In genomic region chr7:83564635-83565291, GRCm38 (mm10) we compare ENCODE assay signal across 8 mouse cellular contexts. TPM values are rescaled to one million over a fixed set of nuclear protein-coding genes. Genes with fewer than 3 reads are reported as not detected.
DNase-seq lines count a peak whose midpoint lies in the region; ATAC-seq lines count a peak whose summit lies in the region.

No protein-coding gene starts in this region.

- DNase-seq in adrenal gland, postnatal 14 days = peak; percentile 32
- no peak for DNase-seq in adrenal gland, adult 8-10 months
- peak; percentile 70 for DNase-seq in 416B (ENCODE audit: low read depth)
- DNase-seq in lung, postnatal 14 days = peak; percentile 40
- no peak for DNase-seq in left cerebral cortex, postnatal 25 days (ENCODE audit: low spot score in 2 of 2)
- DNase-seq in frontal cortex, postnatal 25 days (ENCODE audit: low spot score in 2 of 2) = no peak

- intact Hi-C loops in left cerebral cortex, postnatal 25 days (cut with DNase I) = loop anchor here (5.0 kb wide), 2 partner anchors 208 to 318 kb away; partner anchors contain the start of genes Mesd and Tlnrd1

- peak; percentile 91 for ATAC-seq in granulocyte monocyte progenitor cell, adult 5-6 weeks (replicated peaks; ENCODE audit: poor library complexity, severe bottlenecking)
- ATAC-seq in erythroid progenitor cell, adult 5-6 weeks (replicated peaks; ENCODE audit: low FRiP score, poor library complexity, severe bottlenecking) = no peak

RNA-seq across cellular contexts. Expression of gene Tmc3, which starts 20.0 kb away (rescaled TPM):
- total RNA-seq in adrenal gland, postnatal 14 days (2021) = 0.30 and 0.90 TPM in 2 replicates
- total RNA-seq in adrenal gland, adult 8-10 months (2022) = under 1 TPM; 0.07 to 0.31 (median 0.14) TPM
- total RNA-seq in granulocyte monocyte progenitor cell, adult 5-6 weeks (2014; fragmentation: Nextera tagmentation) = not detected in 2 replicates
- total RNA-seq in granulocyte monocyte progenitor cell, adult 5-6 weeks (2017) = 0.04 TPM in 1 of 2 replicates, not detected in the other
- 0.42 and 0.72 TPM in 2 replicates for total RNA-seq in erythroid progenitor cell, adult 5-6 weeks (2015; ENCODE audit: low replicate concordance)
- total RNA-seq in erythroid progenitor cell, adult 5-6 weeks (2017; ENCODE audit: low replicate concordance) = 1.2 and 1.7 TPM in 2 replicates
- total RNA-seq in left cerebral cortex, postnatal 25 days (2021) = under 1 TPM; 0.07 to 0.14 TPM

Comparison
In these comparisons a context has a peak if more than half of its experiments do, and no peak if none do; other contexts are left out.
1. DNase-seq: peak in adrenal gland, postnatal 14 days (single experiment), 416B (single experiment) and lung, postnatal 14 days (single experiment); none in adrenal gland, adult 8-10 months (single experiment), left cerebral cortex, postnatal 25 days (0 of 2) and frontal cortex, postnatal 25 days (0 of 2).